Mouse (Mus musculus) kidney, adult 2 months (tissue): Measurements from ENCODE around the gene Pfdn6.

Experiments
- CTCF ChIP-seq: fragments of 200-500 bp; conservative IDR thresholded peaks from 2 replicates; pipeline ENCODE4 v1.5.1; 2011; ENCODE audit warnings: low read depth, mild to moderate bottlenecking, control low read depth, low read length, moderate library complexity, mixed read lengths; ENCODE audit not compliant: insufficient read depth, insufficient read length
- POLR2A ChIP-seq: fragments of 200-500 bp; IDR thresholded peaks from one replicate; pipeline ENCODE4 v1.6.1; 2011; ENCODE audit warnings: low read depth, low read length, control low read depth

GRCm38 (mm10) chr17:33953310-33953709, 13.2 kb upstream of the Pfdn6 start:
- TF ChIP-seq CTCF (no peak), POLR2A (no peak)
